16 mouse cellular contexts compared by ENCODE assay signal in the genomic region with DNA sequence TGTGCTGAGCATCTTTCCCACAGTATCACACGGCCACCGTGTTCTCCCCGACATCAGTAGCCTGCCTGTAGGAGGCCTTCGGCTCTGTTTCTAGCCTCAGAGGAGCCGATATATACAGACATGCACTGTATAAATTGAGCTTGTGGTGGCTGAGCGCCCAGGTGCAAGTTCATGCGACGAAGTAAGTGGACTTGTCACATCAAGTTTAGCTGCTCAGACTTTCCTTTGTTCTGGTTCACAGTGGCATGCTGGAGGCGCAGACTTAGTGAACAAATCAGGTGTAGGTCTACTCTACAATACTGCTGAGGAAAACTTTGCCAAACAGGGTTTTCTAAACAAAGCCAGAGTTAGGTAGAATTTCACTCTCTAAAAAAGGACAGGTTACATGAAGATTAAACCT. TPM values are rescaled to one million over a fixed set of nuclear protein-coding genes. Genes with fewer than 3 reads are reported as not detected.
DNase-seq lines count a peak whose midpoint lies in the region; ATAC-seq and TF ChIP-seq lines count a peak whose summit lies in the region.
"Had no signal": no experiment of that assay in that cellular context is flagged by ENCODE, and none has a peak within 500 bp of the region (broad histone marks: within the 10 kb centered on the region; RNA-seq: fewer than 3 reads in every experiment).

No protein-coding gene starts in this region.

- peaks cover 64% of the 10 kb centered on the region for H3K36me3 ChIP-seq in liver, embryonic 12.5 days
- H3K36me3 ChIP-seq in liver, postnatal 0 days (replicated peaks; ENCODE audit: insufficient read depth, low read length), result peaks cover 9% of the 10 kb centered on the region
- H3K36me3 ChIP-seq in embryonic facial prominence, embryonic 11.5 days (replicated peaks; ENCODE audit: control insufficient read depth, insufficient read depth, low read depth, low read length), result no peaks in the 10 kb centered on the region
- no peaks in the 10 kb centered on the region for H3K36me3 ChIP-seq in embryonic facial prominence, embryonic 15.5 days
- H3K36me3 ChIP-seq in stomach, embryonic 16.5 days (ENCODE audit: control insufficient read depth, insufficient read depth, low read length), result no peaks in the 10 kb centered on the region

- no peak overlapping the region for H3K4me3 ChIP-seq in liver, embryonic 12.5 days
- H3K4me3 ChIP-seq in liver, postnatal 0 days (ENCODE audit: low read depth, low read length), result no peak overlapping the region
- H3K4me3 ChIP-seq in embryonic facial prominence, embryonic 11.5 days (ENCODE audit: low read depth, low read length), result no peak overlapping the region
- no peak overlapping the region for H3K4me3 ChIP-seq in embryonic facial prominence, embryonic 15.5 days (replicated peaks)
- no peak overlapping the region for H3K4me3 ChIP-seq in stomach, embryonic 16.5 days (replicated peaks; ENCODE audit: low read length)

- peaks cover 66% of the 10 kb centered on the region for H3K4me1 ChIP-seq in liver, embryonic 12.5 days
- peaks cover 44% of the 10 kb centered on the region for H3K4me1 ChIP-seq in liver, postnatal 0 days (ENCODE audit: insufficient read depth)
- no peaks in the 10 kb centered on the region for H3K4me1 ChIP-seq in embryonic facial prominence, embryonic 11.5 days (ENCODE audit: control insufficient read depth, insufficient read depth, low read length)
- H3K4me1 ChIP-seq in embryonic facial prominence, embryonic 15.5 days, result peaks cover 14% of the 10 kb centered on the region
- H3K4me1 ChIP-seq in stomach, embryonic 16.5 days (ENCODE audit: control insufficient read depth, insufficient read depth, low read length), result peaks cover 19% of the 10 kb centered on the region; the same call in 1 of the 2 replicates

- no peaks in the 10 kb centered on the region for H3K9me3 ChIP-seq in liver, embryonic 12.5 days (replicated peaks)
- H3K9me3 ChIP-seq in liver, postnatal 0 days (ENCODE audit: low read length), result no peaks in the 10 kb centered on the region
- H3K9me3 ChIP-seq in embryonic facial prominence, embryonic 11.5 days (replicated peaks; ENCODE audit: control insufficient read depth, low read length), result no peaks in the 10 kb centered on the region
- H3K9me3 ChIP-seq in embryonic facial prominence, embryonic 15.5 days (replicated peaks), result no peaks in the 10 kb centered on the region
- H3K9me3 ChIP-seq in stomach, embryonic 16.5 days (replicated peaks; ENCODE audit: control insufficient read depth, low read length), result no peaks in the 10 kb centered on the region

- no peak for ATAC-seq in liver, embryonic 12.5 days
- ATAC-seq in liver, postnatal 0 days, result no peak
- ATAC-seq in embryonic facial prominence, embryonic 11.5 days (replicated peaks; ENCODE audit: insufficient number of reproducible peaks, low FRiP score, low TSS enrichment, low read depth), result no peak; the same call in 1 of the 2 replicates
- no peak; the same call in 1 of the 2 replicates for ATAC-seq in embryonic facial prominence, embryonic 15.5 days (ENCODE audit: insufficient number of reproducible peaks, low FRiP score, low TSS enrichment, low read depth)
- ATAC-seq in stomach, embryonic 16.5 days (ENCODE audit: insufficient read depth, low FRiP score), result no peak
- ATAC-seq: inflammation-experienced regulatory T-cells, adult 6 months; lung, postnatal 0 days had no signal

- TF ChIP-seq CTCF in liver, postnatal 0 days (IDR thresholded peaks at IDR 0.05; ENCODE audit: low read depth), result no peak

- 0 out of 2 replicates have a peak overlapping the region, but pooled peaks have one; percentile 20 for H3K27ac ChIP-seq in liver, embryonic 12.5 days
- no peak overlapping the region for H3K27ac ChIP-seq in liver, postnatal 0 days (ENCODE audit: low read depth)
- H3K27ac ChIP-seq in embryonic facial prominence, embryonic 11.5 days (replicated peaks; ENCODE audit: low read depth, low read length), result no peak overlapping the region
- H3K27ac ChIP-seq in embryonic facial prominence, embryonic 15.5 days (replicated peaks), result peak overlapping the region; percentile 52; the same call in 1 of the 2 replicates
- 0 out of 2 replicates have a peak overlapping the region, but pooled peaks have one; percentile 5 for H3K27ac ChIP-seq in stomach, embryonic 16.5 days (ENCODE audit: low read length)
- H3K27ac ChIP-seq: liver, embryonic 14.5 days had no signal

- no peaks in the 10 kb centered on the region for H3K27me3 ChIP-seq in liver, embryonic 12.5 days (replicated peaks)
- H3K27me3 ChIP-seq in liver, postnatal 0 days (ENCODE audit: insufficient read depth, low read length), result no peaks in the 10 kb centered on the region
- H3K27me3 ChIP-seq in embryonic facial prominence, embryonic 11.5 days (ENCODE audit: control insufficient read depth, insufficient read depth, low read length), result no peaks in the 10 kb centered on the region
- no peaks in the 10 kb centered on the region for H3K27me3 ChIP-seq in embryonic facial prominence, embryonic 15.5 days
- H3K27me3 ChIP-seq in stomach, embryonic 16.5 days (ENCODE audit: control insufficient read depth, insufficient read depth, low read length), result no peaks in the 10 kb centered on the region

- intact Hi-C loops in left cerebral cortex, postnatal 36 days (cut with DNase I), result no loop called here

- WGBS in liver, embryonic 12.5 days (ENCODE audit: insufficient replicate concordance), result 90% methylated on average over 9 of the region's 9 CpGs
- WGBS in liver, postnatal 0 days (ENCODE audit: insufficient replicate concordance), result 83% methylated on average over 9 of the region's 9 CpGs
- WGBS in embryonic facial prominence, embryonic 11.5 days, result 61% methylated on average over 9 of the region's 9 CpGs
- 44% methylated on average over 9 of the region's 9 CpGs for WGBS in embryonic facial prominence, embryonic 15.5 days
- WGBS in stomach, embryonic 16.5 days, result 49% methylated on average over 9 of the region's 9 CpGs

- H3K4me2 ChIP-seq in liver, embryonic 12.5 days, result no peak overlapping the region
- H3K4me2 ChIP-seq in liver, postnatal 0 days (ENCODE audit: low read depth, low read length), result no peak overlapping the region
- no peak overlapping the region for H3K4me2 ChIP-seq in embryonic facial prominence, embryonic 11.5 days (ENCODE audit: low read depth, low read length)
- no peak overlapping the region for H3K4me2 ChIP-seq in embryonic facial prominence, embryonic 15.5 days (replicated peaks)
- no peak overlapping the region for H3K4me2 ChIP-seq in stomach, embryonic 16.5 days (ENCODE audit: low read depth, low read length)

- 0 out of 2 replicates have a peak overlapping the region, but pooled peaks have one; percentile 17 for H3K9ac ChIP-seq in liver, embryonic 12.5 days
- no peak overlapping the region for H3K9ac ChIP-seq in liver, postnatal 0 days (replicated peaks)
- H3K9ac ChIP-seq in embryonic facial prominence, embryonic 11.5 days (replicated peaks; ENCODE audit: low read length), result 0 out of 2 replicates have a peak overlapping the region, but pooled peaks have one; percentile 11
- H3K9ac ChIP-seq in embryonic facial prominence, embryonic 15.5 days, result no peak overlapping the region
- H3K9ac ChIP-seq in stomach, embryonic 16.5 days (ENCODE audit: low read length), result no peak overlapping the region
- H3K9ac ChIP-seq: liver, embryonic 14.5 days had no signal

- no peak for TF ChIP-seq EP300 in liver, postnatal 0 days (IDR thresholded peaks at IDR 0.05; ENCODE audit: low read depth)

- no peak for DNase-seq in liver, postnatal 0 days
- DNase-seq in embryonic facial prominence, embryonic 11.5 days (ENCODE audit: low spot score), result peak; percentile 35
- DNase-seq in right cerebral cortex, postnatal 10 days (ENCODE audit: low spot score in 2 of 2), result no peak
- no peak for DNase-seq in left cerebral cortex, postnatal 36 days (ENCODE audit: low spot score in 2 of 2)
- DNase-seq: adrenal gland, postnatal 36 days; cerebellum, adult 9-10 months; gastrocnemius, postnatal 14 days; kidney, adult 9 months; left cerebral cortex, postnatal 4 days; spleen, adult 18-20 months had no signal

RNA-seq across cellular contexts. Expression of a gene that starts 13.5 kb away (rescaled TPM):
- polyA plus RNA-seq in liver, embryonic 12.5 days (2016; fragmentation: Nextera tagmentation; extraction: Ambion mirVana), result 39.4 and 42.2 TPM in 2 replicates
- 9.1 and 10.7 TPM in 2 replicates for polyA plus RNA-seq in liver, postnatal 0 days (2015; fragmentation: Nextera tagmentation; extraction: Ambion mirVana)
- 17.9 and 18.8 TPM in 2 replicates for polyA plus RNA-seq in embryonic facial prominence, embryonic 11.5 days (2014; fragmentation: Nextera tagmentation; extraction: Ambion mirVana)
- polyA plus RNA-seq in embryonic facial prominence, embryonic 15.5 days (2015; fragmentation: Nextera tagmentation; extraction: Ambion mirVana), result 23.8 and 24.9 TPM in 2 replicates
- 27.4 and 28.6 TPM in 2 replicates for polyA plus RNA-seq in stomach, embryonic 16.5 days (2015; fragmentation: Nextera tagmentation; extraction: Ambion mirVana)
- total RNA-seq in left cerebral cortex, postnatal 36 days (2021), result 10 to 100 TPM; 25.2 to 31.7 TPM

RNA-seq across cellular contexts. Expression of a gene that starts 39.9 kb away (rescaled TPM):
- 702 and 744 TPM in 2 replicates for polyA plus RNA-seq in liver, embryonic 12.5 days (2016; fragmentation: Nextera tagmentation; extraction: Ambion mirVana)
- polyA plus RNA-seq in liver, postnatal 0 days (2015; fragmentation: Nextera tagmentation; extraction: Ambion mirVana), result 587 and 618 TPM in 2 replicates
- polyA plus RNA-seq in embryonic facial prominence, embryonic 11.5 days (2014; fragmentation: Nextera tagmentation; extraction: Ambion mirVana), result 703 and 709 TPM in 2 replicates
- polyA plus RNA-seq in embryonic facial prominence, embryonic 15.5 days (2015; fragmentation: Nextera tagmentation; extraction: Ambion mirVana), result 616 and 650 TPM in 2 replicates
- 713 and 839 TPM in 2 replicates for polyA plus RNA-seq in stomach, embryonic 16.5 days (2015; fragmentation: Nextera tagmentation; extraction: Ambion mirVana)
- 10 to 100 TPM; 36.8 to 37.3 TPM for total RNA-seq in left cerebral cortex, postnatal 36 days (2021)

Comparison
In these comparisons a context has a peak if more than half of its experiments do, and no peak if none do; other contexts are left out.
1. H3K27ac ChIP-seq: peak in liver, embryonic 12.5 days (single experiment), embryonic facial prominence, embryonic 15.5 days (single experiment) and stomach, embryonic 16.5 days (single experiment); none in liver, postnatal 0 days (single experiment) and embryonic facial prominence, embryonic 11.5 days (single experiment).
2. H3K9ac ChIP-seq: peak in liver, embryonic 12.5 days (single experiment) and embryonic facial prominence, embryonic 11.5 days (single experiment); none in liver, postnatal 0 days (single experiment), embryonic facial prominence, embryonic 15.5 days (single experiment) and stomach, embryonic 16.5 days (single experiment).